Mouse (Mus musculus) heart, embryonic 15.5 days (tissue): ENCODE measurements around the gene Chrnb4. TPM values are rescaled to one million over a fixed set of nuclear protein-coding genes. Genes with fewer than 3 reads are reported as not detected.
A peak's percentile ranks its signal among the peaks of the same experiment; 100 is the strongest.

ENCODE experiments used
- ATAC-seq: fragments of 200-750 bp; cut with Nextera tagmentation; replicated peaks from 2 replicates; pipeline ENCODE4 v1.8.0; 2017; ENCODE audit warnings: low read depth, moderate TSS enrichment; ENCODE audit not compliant: insufficient number of reproducible peaks, insufficient read depth, low FRiP score
- H3K27ac ChIP-seq: fragments of 300-500 bp; sonication (generic); 2 replicates; pipeline ENCODE4 v1.5.1; 2015; ENCODE audit warnings: mild to moderate bottlenecking, inconsistent platforms
- H3K27me3 ChIP-seq: fragments of 300-500 bp; sonication (generic); 2 replicates; pipeline ENCODE4 v1.6.1; 2015; ENCODE audit warnings: inconsistent platforms
- H3K36me3 ChIP-seq: fragments of 300-500 bp; sonication (generic); 2 replicates; pipeline ENCODE4 v1.6.1; 2015; ENCODE audit warnings: mild to moderate bottlenecking, inconsistent platforms
- H3K4me1 ChIP-seq: fragments of 300-500 bp; sonication (generic); replicated peaks from 2 replicates; pipeline ENCODE4 v1.6.1; 2015; ENCODE audit warnings: inconsistent platforms
- H3K4me2 ChIP-seq: fragments of 300-500 bp; sonication (generic); 2 replicates; pipeline ENCODE4 v1.6.1; 2015; ENCODE audit warnings: inconsistent platforms, mild to moderate bottlenecking, moderate library complexity
- H3K4me3 ChIP-seq: fragments of 300-500 bp; sonication (generic); 2 replicates; pipeline ENCODE4 v1.5.1; 2015; ENCODE audit warnings: mild to moderate bottlenecking, inconsistent platforms
- H3K9ac ChIP-seq: fragments of 300-500 bp; sonication (generic); 2 replicates; pipeline ENCODE4 v1.6.1; 2015; ENCODE audit warnings: mild to moderate bottlenecking, inconsistent platforms
- H3K9me3 ChIP-seq: fragments of 300-500 bp; sonication (generic); replicated peaks from 2 replicates; pipeline ENCODE4 v1.6.1; 2016; ENCODE audit warnings: inconsistent platforms
- WGBS: fragments of 180-500 bp; shearing (Covaris S2); methylation state at CpG from one replicate; pipeline ENCODE4 v1.1.7; 2015; ENCODE audit warnings: mixed read lengths; 5-methylcytosine and 5-hydroxymethylcytosine counted together
- polyA plus RNA-seq: library from polyadenylated mRNA; unstranded; fragments of >200 nt; fragmentation: Nextera tagmentation; extraction: Ambion mirVana; gene quantifications from 2 replicates; pipeline ENCODE4 v1.2.1, GENCODE M21; 2015

The Chrnb4 gene
- polyA plus RNA-seq, 1 experiment from 2014 or later: 0.15 TPM

- WGBS: 60% methylated on average over 3 of the region's 3 CpGs
- H3K27me3 ChIP-seq: no peaks in the 10 kb centered on the region
- H3K9me3 ChIP-seq: no peaks in the 10 kb centered on the region
- no peak overlapping the region for H3K27ac ChIP-seq
- no peak overlapping the region for H3K4me2 ChIP-seq
- no peaks in the 10 kb centered on the region for H3K4me1 ChIP-seq
- no peak overlapping the region for H3K4me3 ChIP-seq
- H3K9ac ChIP-seq: no peak overlapping the region
- no peak for ATAC-seq
- H3K36me3 ChIP-seq: no peaks in the 10 kb centered on the region
Measured at GRCm38 (mm10) chr9:55016926-55017325, 31.7 kb downstream of the Chrnb4 start.

- Histone ChIP-seq H3K27ac (no peak overlapping the region), H3K36me3 (no peaks in the 10 kb centered on the region), H3K4me1 (no peaks in the 10 kb centered on the region), H3K27me3 (no peaks in the 10 kb centered on the region), H3K9ac (no peak overlapping the region), H3K9me3 (no peaks in the 10 kb centered on the region), H3K4me3 (no peak overlapping the region), H3K4me2 (no peak overlapping the region)
- WGBS: 33% methylated on average over 6 of the region's 6 CpGs
- no peak for ATAC-seq
Measured at GRCm38 (mm10) chr9:55010588-55011350, 37.8 kb downstream of the Chrnb4 start.

GRCm38 (mm10) chr9:55009692-55010091 is 38.9 kb downstream of the Chrnb4 start:
- ATAC-seq: no peak
- H3K4me1 ChIP-seq: no peaks in the 10 kb centered on the region
- 56% methylated on average over 2 of the region's 2 CpGs for WGBS

GRCm38 (mm10) chr9:55003609-55004008 is 45.0 kb downstream of the Chrnb4 start:
- Histone ChIP-seq H3K27ac (no peak overlapping the region), H3K4me2 (no peak overlapping the region), H3K9me3 (no peaks in the 10 kb centered on the region), H3K36me3 (no peaks in the 10 kb centered on the region), H3K4me1 (no peaks in the 10 kb centered on the region), H3K9ac (no peak overlapping the region), H3K27me3 (no peaks in the 10 kb centered on the region), H3K4me3 (no peak overlapping the region)
- 66% methylated on average over 4 of the region's 4 CpGs for WGBS
- ATAC-seq: no peak

More at GRCm38 (mm10) chr9:55009692-55010091, 38.9 kb downstream of the Chrnb4 start:
- Histone ChIP-seq H3K9ac (no peak overlapping the region), H3K9me3 (no peaks in the 10 kb centered on the region), H3K4me2 (no peak overlapping the region), H3K27ac (no peak overlapping the region), H3K27me3 (no peaks in the 10 kb centered on the region), H3K36me3 (no peaks in the 10 kb centered on the region), H3K4me3 (no peak overlapping the region)

- no peak overlapping the region for H3K4me2 ChIP-seq
- H3K4me1 ChIP-seq: no peaks in the 10 kb centered on the region
- H3K9ac ChIP-seq: no peak overlapping the region
- H3K9me3 ChIP-seq: no peaks in the 10 kb centered on the region
- H3K27me3 ChIP-seq: no peaks in the 10 kb centered on the region
- H3K4me3 ChIP-seq: no peak overlapping the region
- no peak overlapping the region for H3K27ac ChIP-seq
- H3K36me3 ChIP-seq: no peaks in the 10 kb centered on the region
- no peak for ATAC-seq
- WGBS: 47% methylated on average over 3 of the region's 3 CpGs
Measured at GRCm38 (mm10) chr9:54995645-54996044, 52.9 kb downstream of the Chrnb4 start.

- no peak for ATAC-seq
Measured at GRCm38 (mm10) chr9:54994381-54994780, 54.2 kb downstream of the Chrnb4 start.

GRCm38 (mm10) chr9:54990362-54990761 is 58.2 kb downstream of the Chrnb4 start:
- Histone ChIP-seq H3K4me1 (no peaks in the 10 kb centered on the region), H3K36me3 (no peaks in the 10 kb centered on the region), H3K4me2 (no peak overlapping the region), H3K4me3 (no peak overlapping the region), H3K27me3 (peaks cover 4% of the 10 kb centered on the region; the same call in 1 of the 2 replicates), H3K27ac (no peak overlapping the region), H3K9ac (no peak overlapping the region), H3K9me3 (no peaks in the 10 kb centered on the region)
- no peak for ATAC-seq
- WGBS: 67% methylated on average over 3 of the region's 3 CpGs

More at GRCm38 (mm10) chr9:54994381-54994780, 54.2 kb downstream of the Chrnb4 start:
- Histone ChIP-seq H3K4me1 (no peaks in the 10 kb centered on the region), H3K27me3 (no peaks in the 10 kb centered on the region), H3K9ac (no peak overlapping the region), H3K4me3 (no peak overlapping the region), H3K27ac (no peak overlapping the region), H3K9me3 (no peaks in the 10 kb centered on the region), H3K36me3 (no peaks in the 10 kb centered on the region), H3K4me2 (no peak overlapping the region)
- WGBS: 56% methylated on average over 3 of the region's 3 CpGs

GRCm38 (mm10) chr9:54982401-54982800 is 66.2 kb downstream of the Chrnb4 start:
- Histone ChIP-seq H3K36me3 (no peaks in the 10 kb centered on the region), H3K4me3 (peak overlapping the region; percentile 69), H3K27ac (no peak overlapping the region), H3K9me3 (no peaks in the 10 kb centered on the region), H3K27me3 (peaks cover 61% of the 10 kb centered on the region), H3K4me1 (peaks cover 13% of the 10 kb centered on the region), H3K9ac (no peak overlapping the region), H3K4me2 (peak overlapping the region; percentile 99)
- WGBS: 11% methylated on average over 7 of the region's 7 CpGs
- no peak for ATAC-seq

- H3K9ac ChIP-seq: peak overlapping the region; percentile 59
Measured at GRCm38 (mm10) chr9:54981291-54982191, 67.0 kb downstream of the Chrnb4 start.

GRCm38 (mm10) chr9:54980674-54981073 is 67.9 kb downstream of the Chrnb4 start, which contains the start of gene Chrna5:
TSS of gene Chrna5 (plus strand) at chr9:54980880.
- 66% methylated on average over 8 of the region's 8 CpGs for WGBS
- H3K4me2 ChIP-seq: peak within 1 kb of the TSS; percentile 99
- peak within 1 kb of the TSS; percentile 59 for H3K9ac ChIP-seq
- H3K9me3 ChIP-seq: no peaks in the 10 kb centered on the region
- H3K27ac ChIP-seq: no peak within 1 kb of the TSS
- peaks cover 13% of the 10 kb centered on the region for H3K4me1 ChIP-seq
- H3K27me3 ChIP-seq: peaks cover 65% of the 10 kb centered on the region
- H3K4me3 ChIP-seq: peak within 1 kb of the TSS; percentile 69
- H3K36me3 ChIP-seq: no peaks in the 10 kb centered on the region
- ATAC-seq: no peak

More at GRCm38 (mm10) chr9:54981291-54982191, 67.0 kb downstream of the Chrnb4 start:
- Histone ChIP-seq H3K4me1 (peaks cover 13% of the 10 kb centered on the region), H3K4me2 (peak overlapping the region; percentile 99), H3K4me3 (peak overlapping the region; percentile 69), H3K27ac (no peak overlapping the region), H3K36me3 (no peaks in the 10 kb centered on the region), H3K27me3 (peaks cover 64% of the 10 kb centered on the region), H3K9me3 (no peaks in the 10 kb centered on the region)
- ATAC-seq: peak; percentile 39; the same call in 1 of the 2 replicates
- WGBS: under 1% methylated on average over 83 of the region's 85 CpGs
